Mouse (Mus musculus) monocyte, adult 2 months (primary cell): Measurements from ENCODE around the gene Eif2b5.
"Not testable (repeated sequence)": the region's sequence is repeated elsewhere in the genome, so short reads cannot be mapped to it uniquely, and the experiment has no call there.

Experiments used
- DNase-seq, 2 experiments: peaks; one replicate each; pipeline ENCODE4 v3.0.0; 2022; ENCODE audit warnings: low spot score in 2 of 2, low read depth in 1 of 2

Eif2b5 gene

DNA sequence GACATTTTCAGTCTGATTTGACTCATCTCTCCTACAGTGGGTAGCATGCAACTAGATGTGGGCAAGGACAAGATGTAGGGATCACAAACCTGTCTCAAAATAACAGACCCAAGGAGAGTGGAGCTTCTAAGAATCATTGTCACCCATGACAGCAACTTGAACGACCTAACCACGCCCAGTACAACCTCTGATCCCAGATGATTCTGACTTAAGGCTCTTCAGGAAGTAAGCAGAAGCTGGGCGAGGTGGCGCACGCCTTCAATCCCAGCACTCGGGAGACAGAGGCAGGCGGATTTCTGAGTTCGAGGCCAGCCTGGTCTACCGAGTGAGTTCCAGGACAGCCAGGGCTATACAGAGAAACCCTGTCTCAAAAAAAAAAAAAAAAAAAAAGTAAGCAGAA lies 9.9 kb upstream of the Eif2b5 start:
- DNase-seq, result not testable (repeated sequence)

- DNase-seq, result no peak
These were observed 9.4 kb upstream of the Eif2b5 start for GRCm38 (mm10) chr16:20489233-20489632.

DNA sequence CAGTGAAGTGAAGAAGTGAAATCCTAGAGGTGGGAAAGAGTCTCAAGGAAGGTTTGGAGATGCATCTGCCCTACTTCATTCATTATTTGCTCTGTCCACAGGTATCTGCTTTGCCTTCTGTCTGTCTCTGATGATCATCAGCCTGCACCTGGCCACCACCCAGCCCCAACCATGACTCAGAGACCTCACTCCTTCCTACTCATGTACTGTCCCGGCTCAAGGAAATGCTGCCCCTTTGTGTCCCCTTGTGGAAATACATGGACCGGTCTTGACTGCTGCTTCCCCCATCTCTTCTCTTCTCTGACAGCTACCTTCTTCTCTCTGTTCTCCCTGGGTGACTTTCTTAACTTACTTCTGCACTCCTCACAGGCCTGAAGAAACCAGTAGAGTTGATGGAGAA lies 8.0 kb upstream of the Eif2b5 start:
- no peak for DNase-seq

DNA sequence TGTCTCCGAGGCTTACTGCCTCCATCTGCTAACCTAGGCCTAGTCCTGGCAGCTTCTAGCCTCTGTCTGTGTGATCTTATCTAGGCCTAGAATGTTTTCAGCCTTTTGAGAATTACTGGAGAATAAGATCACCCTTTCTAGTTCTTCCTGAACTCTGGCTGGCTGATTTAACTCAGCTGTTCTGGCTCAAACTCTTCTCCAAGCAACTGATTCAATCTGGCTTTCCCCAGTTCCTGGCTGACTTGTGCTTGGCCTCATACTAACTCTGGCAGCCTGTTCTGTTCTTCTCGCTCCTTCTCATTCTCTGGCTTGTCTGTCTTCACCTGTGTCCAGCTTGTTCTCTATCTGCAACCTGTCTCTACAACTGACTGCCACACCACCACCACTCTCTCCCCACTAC lies 7.3 kb upstream of the Eif2b5 start:
- no peak for DNase-seq

DNA sequence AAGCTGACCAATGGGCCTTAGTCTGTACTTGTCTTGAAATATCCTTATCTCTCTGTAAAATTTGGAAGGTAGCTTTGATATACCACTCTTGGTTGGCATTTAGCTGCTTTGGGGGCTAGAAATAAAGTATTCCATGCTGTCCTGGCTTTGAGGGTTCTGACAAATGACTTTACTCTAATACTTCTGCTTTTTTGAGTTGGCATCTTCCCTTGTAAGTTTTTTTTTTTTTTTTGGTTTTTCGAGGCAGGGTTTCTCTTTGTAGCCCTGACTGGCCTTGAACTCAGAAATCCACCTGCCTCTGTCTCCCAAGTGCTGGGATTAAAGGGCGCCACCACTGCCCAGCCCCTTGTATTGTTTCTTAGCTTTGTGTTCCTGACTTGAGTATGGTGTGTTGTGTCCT lies 5.2 kb upstream of the Eif2b5 start:
- no peak for DNase-seq

DNA sequence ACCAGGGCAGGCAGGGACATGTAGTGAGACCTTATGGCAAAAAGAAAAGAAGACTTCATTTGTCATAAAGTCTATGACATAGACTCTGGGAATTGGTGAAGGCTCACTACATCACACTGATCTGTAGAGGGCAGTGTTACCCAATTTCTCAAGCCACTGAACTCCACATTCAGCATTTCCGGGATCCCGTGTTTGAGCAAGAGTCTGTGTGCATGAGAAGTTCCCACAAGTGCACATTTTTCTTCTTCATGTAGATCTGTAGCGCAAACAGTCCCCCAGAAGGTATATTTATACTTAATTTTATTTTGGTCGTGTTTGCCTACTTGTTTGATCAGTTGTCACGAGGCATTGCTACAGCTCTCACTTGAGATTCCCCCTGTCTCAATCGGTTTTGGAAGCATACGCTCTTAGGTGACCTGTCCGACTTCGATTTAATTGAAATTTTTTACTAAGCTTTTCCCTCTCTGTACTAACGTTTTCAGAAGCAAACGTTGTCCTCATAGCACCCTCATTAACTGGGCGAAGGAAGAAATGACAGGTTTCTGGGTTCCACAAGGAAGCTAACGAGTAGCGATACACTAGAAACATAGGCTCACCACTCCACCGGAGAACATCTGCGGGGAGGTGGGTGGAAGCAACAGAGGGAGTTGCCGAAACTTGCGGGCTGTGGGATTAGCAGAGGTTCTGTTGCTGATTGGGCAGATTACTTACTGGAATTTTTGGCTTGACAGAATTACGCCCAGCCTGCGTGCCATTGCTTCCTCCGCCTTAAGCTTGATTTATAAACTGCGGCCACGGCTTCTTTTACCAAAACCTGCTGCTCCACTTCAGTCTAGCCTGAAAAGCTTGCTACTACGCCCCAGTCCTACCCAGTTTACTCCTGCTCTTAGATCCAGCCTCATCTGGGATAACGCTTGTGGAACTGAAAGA lies 1.7 kb upstream of the Eif2b5 start:
- DNase-seq, result peak; percentile 12 to 40

DNA sequence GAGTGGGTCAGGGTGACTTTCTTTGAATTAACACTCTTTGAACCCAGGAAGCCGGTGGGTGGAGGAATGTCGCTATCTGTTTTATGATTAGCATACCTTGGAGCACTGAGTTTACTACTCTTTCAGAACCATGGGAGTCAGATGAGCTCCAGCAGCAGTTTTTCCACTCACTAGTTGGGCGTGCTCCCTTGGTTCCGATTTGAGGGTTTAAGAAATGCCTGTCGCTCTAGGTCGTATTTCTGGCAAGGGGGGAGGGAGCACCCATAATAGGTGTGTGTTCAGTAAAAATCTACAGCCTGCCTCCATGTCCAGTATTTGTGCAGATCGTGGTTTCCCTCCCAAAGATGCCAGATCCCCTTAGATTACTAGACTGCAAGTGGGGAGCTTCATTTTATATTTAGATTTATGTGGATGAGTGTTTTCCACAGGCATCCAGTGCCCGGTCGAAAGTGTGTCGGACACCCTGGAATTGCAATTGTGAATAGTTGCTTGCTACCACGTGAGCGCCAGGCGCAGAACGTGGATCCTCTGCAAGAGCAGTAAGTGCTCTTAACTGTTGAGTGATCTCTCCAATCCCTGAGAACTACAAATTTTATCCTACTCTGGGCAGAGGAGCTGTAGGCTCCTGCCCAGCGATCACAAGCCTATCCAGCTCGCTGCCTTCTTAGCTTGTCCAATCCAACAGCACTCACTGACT lies 489 bp upstream of the Eif2b5 start:
- no peak for DNase-seq

- no peak for DNase-seq
These were observed 7.4 kb downstream of the Eif2b5 start for GRCm38 (mm10) chr16:20506000-20506399.

- DNase-seq, result no peak
These were observed 10.7 kb downstream of the Eif2b5 start for GRCm38 (mm10) chr16:20509349-20509748.

GRCm38 (mm10) chr16:20511277-20511847 lies 12.7 kb downstream of the Eif2b5 start:
- DNase-seq, result no peak

DNA sequence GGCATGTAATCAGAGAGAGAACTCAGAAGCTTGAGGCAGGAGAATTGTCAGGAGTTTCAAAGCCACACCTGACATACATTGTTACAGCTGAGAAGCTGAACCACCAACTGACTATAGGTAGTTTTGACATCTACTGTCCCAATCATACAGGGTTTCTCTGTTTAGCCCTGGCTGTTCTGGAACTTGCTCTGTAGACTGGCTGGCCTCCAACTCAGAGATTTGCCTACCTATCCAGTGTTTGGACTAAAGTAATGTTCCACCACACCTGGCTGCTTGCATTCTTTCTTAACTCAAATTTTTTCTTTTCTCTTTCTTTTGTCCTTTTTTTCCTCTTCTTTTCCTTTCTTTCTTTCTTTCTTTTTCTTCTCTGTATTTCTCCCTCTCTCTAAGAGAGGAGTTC lies 17.4 kb downstream of the Eif2b5 start:
- no peak for DNase-seq

DNA sequence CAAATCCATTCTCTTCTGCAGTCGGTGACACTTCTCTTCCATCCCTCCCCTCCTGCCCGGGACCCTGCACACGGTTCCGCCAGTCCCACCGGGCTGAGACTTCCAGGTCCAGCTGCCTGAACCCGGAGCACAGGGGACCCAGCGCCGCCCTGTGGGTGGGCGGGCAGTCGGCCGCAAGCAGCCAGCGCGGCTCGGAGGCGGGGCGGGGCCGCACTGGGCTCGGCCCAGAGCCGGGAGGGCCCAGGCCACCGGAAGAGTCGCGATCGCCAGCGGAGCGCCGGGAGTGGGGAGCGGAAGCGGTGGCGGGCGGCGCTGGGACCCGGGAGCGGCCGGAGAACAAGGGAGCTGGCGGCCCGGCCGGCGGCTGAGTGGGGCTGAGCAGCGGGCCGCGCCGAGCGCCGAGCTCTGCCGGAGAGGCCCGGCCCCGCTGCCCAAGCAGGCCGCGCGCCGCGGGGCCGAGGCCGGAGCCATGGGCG lies 18.1 kb downstream of the Eif2b5 start, which contains the start of gene Dvl3:
Gene Dvl3, plus strand, starts transcription at position 257 of the 476 bp plus-strand sequence.
- peak; percentile 41 to 71 for DNase-seq

DNA sequence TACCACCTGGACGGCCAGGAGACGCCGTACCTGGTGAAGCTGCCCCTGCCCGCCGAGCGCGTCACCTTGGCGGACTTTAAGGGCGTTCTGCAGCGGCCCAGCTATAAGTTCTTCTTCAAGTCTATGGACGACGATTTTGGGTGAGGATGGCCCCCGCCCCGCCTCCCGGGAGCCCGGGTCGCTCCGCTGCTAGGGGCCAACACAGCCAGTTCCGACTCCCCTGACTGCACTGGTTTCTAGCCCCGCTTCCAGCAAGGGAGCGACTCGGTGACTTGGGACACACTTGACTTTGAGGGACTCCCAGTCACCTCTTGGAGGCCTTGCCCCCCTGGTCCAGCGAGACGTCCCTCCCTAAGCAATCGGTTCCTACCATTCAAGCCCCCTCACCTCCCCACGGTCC lies 18.6 kb downstream of the Eif2b5 start:
- no peak for DNase-seq

GRCm38 (mm10) chr16:20517701-20518374 lies 19.2 kb downstream of the Eif2b5 start:
- no peak for DNase-seq

- DNase-seq, result no peak
These were observed 25.3 kb downstream of the Eif2b5 start for GRCm38 (mm10) chr16:20523886-20524285.

GRCm38 (mm10) chr16:20528779-20529178 lies 30.2 kb downstream of the Eif2b5 start:
- DNase-seq, result no peak

DNA sequence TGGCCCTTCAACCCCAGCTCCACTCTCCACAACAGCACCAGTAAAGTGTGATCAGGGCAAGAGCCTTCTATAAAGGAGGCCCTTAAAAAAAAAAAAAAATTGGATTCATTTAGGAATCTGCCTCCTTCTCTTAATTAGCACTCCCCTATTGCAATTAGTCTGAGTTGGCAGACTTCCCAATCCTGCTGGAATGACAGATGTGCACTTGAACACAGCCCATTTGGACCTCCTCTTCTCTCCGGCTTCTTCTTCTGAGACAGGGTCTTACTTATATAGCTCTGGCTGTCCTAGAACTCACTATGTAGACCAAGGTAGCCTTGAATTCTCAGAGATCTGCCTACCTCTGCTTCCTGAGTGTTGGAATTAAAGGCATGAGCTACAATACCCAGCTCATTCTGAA lies 30.8 kb downstream of the Eif2b5 start:
- no peak for DNase-seq

GRCm38 (mm10) chr16:20530941-20531340 lies 32.3 kb downstream of the Eif2b5 start:
- no peak for DNase-seq

- DNase-seq, result no peak
These were observed 36.1 kb downstream of the Eif2b5 start for GRCm38 (mm10) chr16:20534617-20535295.

DNA sequence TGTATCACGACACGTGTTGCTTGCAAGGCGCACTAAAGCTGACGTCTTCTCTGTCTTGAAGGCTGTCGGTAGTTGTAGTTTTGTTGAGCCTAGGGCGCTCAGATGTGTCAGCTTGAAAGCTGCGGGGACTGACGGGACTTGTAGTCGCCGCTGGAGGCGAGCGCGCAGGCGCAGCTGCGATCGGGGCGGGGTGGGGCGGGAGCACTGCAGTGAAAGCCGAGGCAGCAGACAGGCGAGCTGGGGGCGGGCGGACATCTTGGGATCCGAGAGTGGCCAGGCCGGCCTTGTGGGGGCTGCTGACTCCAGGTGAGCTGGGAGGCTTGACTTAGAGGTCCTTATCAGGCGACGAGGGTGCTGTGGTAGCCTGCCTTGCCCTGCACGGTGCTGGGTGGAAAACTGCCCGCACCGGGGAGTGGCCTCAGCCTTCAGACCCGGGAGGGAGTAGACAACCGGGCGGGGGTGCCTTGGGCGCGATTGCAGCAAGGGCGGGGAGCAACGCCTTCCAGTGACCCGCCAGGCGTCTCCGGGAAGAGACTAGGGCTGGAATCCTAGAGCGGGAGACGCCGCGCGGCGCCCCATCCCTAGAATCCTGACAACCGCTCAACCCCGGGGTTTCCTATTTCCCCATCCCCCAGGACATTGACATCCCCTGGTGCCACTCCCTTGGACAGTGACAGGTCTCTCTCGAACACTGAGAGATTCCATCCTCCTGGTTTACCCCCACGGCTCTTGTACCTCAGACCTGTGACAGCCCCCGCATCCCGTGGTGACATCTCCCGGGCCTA lies 36.9 kb downstream of the Eif2b5 start, which contains the start of gene Ap2m1:
Gene Ap2m1, plus strand, starts transcription at position 183 of the 785 bp plus-strand sequence.
- peak; percentile 82 to 92 for DNase-seq
